Mouse (Mus musculus) CH12.LX (cell line): ENCODE data around the gene Cic.

Experiments used
- EP300 ChIP-seq: IDR thresholded peaks from 2 replicates; pipeline ENCODE4 v1.6.1; 2011; ENCODE audit warnings: low read length, improper control_type of control experiment
- MAX ChIP-seq: IDR thresholded peaks from 2 replicates; pipeline ENCODE4 v1.6.1; 2011; ENCODE audit warnings: low read length, improper control_type of control experiment
- MEF2A ChIP-seq: IDR thresholded peaks from 2 replicates; pipeline ENCODE4 v1.6.1; 2014; ENCODE audit warnings: low read depth, mild to moderate bottlenecking, inconsistent platforms, low read length, improper control_type of control experiment, borderline replicate concordance
- NRF1 ChIP-seq: IDR thresholded peaks from 2 replicates; pipeline ENCODE4 v1.6.1; 2014; ENCODE audit warnings: low read depth, mild to moderate bottlenecking, inconsistent platforms, low read length, improper control_type of control experiment, moderate library complexity
- POLR2A ChIP-seq: IDR thresholded peaks from 2 replicates; pipeline ENCODE4 v1.6.1; 2011; ENCODE audit warnings: low read depth, mild to moderate bottlenecking, improper control_type of control experiment, low read length
- SMC3 ChIP-seq: IDR thresholded peaks from 2 replicates; pipeline ENCODE4 v1.6.1; 2011; ENCODE audit warnings: low read depth, low read length, improper control_type of control experiment

- TF ChIP-seq SMC3 = no peak
- TF ChIP-seq NRF1 = no peak
- TF ChIP-seq POLR2A = no peak
- TF ChIP-seq EP300 = no peak
- no peak for TF ChIP-seq MEF2A
- TF ChIP-seq MAX = no peak
Observed at GRCm38 (mm10) chr7:25261896-25262295, 5.6 kb upstream of the Cic start.
